Mouse (Mus musculus) cerebellum, adult 2 months (tissue): Measurements from ENCODE around the gene Sptssa.

Experiments
- CTCF ChIP-seq: fragments of 200-500 bp; IDR thresholded peaks from 2 replicates; pipeline ENCODE4 v1.5.1; 2011; ENCODE audit warnings: low read depth, mild to moderate bottlenecking, control low read depth, low read length, moderate library complexity, borderline replicate concordance; ENCODE audit not compliant: insufficient read depth
- POLR2A ChIP-seq: fragments of 200-500 bp; IDR thresholded peaks from 2 replicates; pipeline ENCODE4 v1.6.1; 2011; ENCODE audit warnings: low read length, control low read depth, borderline replicate concordance; ENCODE audit not compliant: insufficient read depth

GRCm38 (mm10) chr12:54640259-54640658 lies 16.1 kb downstream of the Sptssa start:
- TF ChIP-seq CTCF = no peak
- no peak for TF ChIP-seq POLR2A
